Mouse (Mus musculus) kidney, adult 11 months (tissue): Measurements from ENCODE around the gene Dpp8.
A peak's percentile ranks its signal among the peaks of the same experiment; 100 is the strongest.
"Not testable (repeated sequence)": the region's sequence is repeated elsewhere in the genome, so short reads cannot be mapped to it uniquely, and the experiment has no call there.

Source experiments
- DNase-seq: peaks from one replicate; pipeline ENCODE4 v3.0.0; 2022

The Dpp8 gene

DNA sequence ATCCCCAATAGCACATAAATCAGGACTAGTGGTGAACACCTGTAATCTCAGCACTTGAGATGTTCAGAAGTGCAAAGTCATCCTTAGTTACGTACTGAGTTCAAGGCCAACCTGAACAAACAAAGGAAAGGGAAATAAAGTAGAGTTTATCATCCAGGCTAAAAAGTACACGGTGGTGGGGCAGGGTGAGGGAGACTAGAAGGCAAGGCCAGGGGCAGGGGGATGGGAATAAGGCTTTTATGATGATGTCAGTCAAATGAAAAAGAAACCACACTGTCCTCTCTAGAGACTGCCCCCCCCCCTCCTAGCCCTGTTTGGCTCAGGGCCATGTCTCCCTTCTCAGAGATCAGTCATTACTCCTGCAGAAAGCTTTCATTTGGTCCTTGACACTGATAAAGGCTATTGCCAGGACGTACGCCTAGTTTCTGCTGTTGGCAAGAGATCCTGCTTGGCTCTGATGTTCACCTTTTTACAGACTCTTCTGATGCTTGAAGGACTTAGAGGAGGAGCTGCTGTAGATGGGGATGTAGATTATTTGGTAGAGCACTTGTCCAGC, 9.6 kb upstream of the Dpp8 start:
- no peak for DNase-seq

DNA sequence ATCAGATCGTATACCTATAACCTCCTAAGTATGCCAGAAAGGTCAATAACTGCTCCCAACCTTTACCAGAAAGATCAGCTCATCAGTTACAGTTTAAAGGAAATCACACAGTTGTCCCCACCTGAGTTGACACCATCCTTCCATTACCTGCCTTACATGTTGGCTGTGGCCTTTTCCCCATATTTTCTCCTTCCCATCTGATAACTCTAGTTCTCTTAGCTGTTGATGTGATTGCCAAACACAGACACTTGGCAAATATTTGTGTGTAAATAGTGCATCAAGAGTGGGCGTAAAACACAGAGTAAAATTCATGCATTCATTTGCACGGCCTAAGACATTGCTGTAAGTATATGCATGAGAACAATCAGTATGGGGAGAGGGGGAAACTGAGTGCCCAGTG, 8.8 kb upstream of the Dpp8 start:
- DNase-seq, result no peak

DNA sequence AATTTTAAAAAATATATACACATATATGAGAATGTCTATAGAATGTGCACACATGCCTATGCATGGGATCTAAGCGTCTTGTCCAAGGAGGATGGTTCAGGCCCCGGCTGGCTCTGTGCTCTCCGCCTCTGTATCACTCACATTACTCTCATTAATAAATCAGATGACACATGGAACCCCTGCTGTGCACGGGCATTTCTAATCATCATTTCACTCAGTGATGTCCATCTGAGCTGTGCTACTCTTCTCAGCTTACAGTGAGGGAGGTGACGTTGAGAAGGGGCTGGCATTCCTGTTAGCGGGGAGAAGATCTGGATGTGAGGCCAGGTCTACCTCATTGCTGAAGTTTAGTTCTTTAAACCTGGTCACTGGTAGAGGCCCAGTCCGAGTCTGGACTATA, 5.0 kb upstream of the Dpp8 start:
- no peak for DNase-seq

DNA sequence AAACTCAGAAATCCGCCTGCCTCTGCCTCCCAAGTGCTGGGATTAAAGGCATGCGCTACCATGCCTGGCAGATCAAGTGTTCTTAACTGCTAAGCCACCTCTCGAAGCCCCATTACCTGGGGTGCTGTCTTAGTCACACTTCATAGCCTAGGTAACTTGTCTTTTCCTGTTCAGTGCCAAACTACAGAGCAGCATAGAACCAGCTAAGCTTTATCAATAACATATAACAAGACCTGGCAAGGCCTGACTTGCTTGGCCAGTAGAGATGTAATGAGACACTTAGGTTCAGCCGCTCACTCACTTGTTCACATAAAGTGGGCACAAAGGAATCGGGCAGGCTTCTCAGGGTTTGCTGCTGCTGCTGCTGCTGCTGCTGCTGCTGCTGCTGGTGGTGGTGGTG, 3.9 kb upstream of the Dpp8 start:
- no peak for DNase-seq

- DNase-seq, result not testable (repeated sequence)
Observed at GRCm38 (mm10) chr9:65031355-65031754, 859 bp upstream of the Dpp8 start.

- no peak for DNase-seq
Observed at GRCm38 (mm10) chr9:65031894-65032268, 333 bp upstream of the Dpp8 start.

- peak; percentile 40 for DNase-seq
Observed at GRCm38 (mm10) chr9:65036456-65036855, 4.2 kb downstream of the Dpp8 start.

GRCm38 (mm10) chr9:65036861-65037260, 4.6 kb downstream of the Dpp8 start:
- DNase-seq, result no peak

DNA sequence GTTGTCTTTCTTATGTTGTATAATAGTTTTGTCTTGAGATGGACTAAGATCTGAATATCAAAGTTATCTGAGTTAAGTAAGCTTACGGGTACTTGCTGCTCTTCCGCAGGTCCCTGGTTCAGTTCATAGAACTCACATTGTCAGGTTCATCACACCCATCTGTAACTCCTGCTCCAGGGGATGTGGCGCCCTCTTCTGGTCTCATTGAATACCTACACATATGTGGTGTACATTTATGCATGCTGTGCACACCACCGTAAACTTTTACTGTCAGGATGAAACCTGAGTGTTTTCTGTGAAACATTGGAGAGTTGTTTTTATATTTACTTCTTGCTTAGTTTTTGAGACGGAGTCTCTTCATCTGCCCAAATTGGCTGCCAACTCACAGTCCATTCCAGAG, 9.2 kb downstream of the Dpp8 start:
- DNase-seq, result no peak

- DNase-seq, result no peak
Observed at GRCm38 (mm10) chr9:65046993-65047392, 14.8 kb downstream of the Dpp8 start.

DNA sequence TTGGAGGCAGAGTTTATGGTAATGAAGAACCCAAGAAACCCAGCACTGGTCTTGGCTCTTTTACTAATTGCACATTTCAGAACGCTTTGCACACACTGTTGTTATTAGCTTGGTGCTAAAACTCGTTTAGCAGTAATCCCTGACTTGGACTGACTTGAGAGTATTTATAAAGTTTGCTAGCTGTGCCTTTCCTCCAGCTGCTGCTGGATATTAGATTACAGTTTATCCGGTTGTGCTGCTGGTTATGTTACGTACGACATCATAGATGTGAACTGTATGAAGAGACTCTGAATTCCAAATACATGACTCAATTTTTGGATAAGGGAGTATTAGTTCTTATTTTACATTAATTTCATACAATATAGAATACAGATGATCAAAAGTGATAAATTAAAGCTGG, 17.2 kb downstream of the Dpp8 start:
- DNase-seq, result no peak

GRCm38 (mm10) chr9:65050981-65051380, 18.8 kb downstream of the Dpp8 start:
- DNase-seq, result no peak

DNA sequence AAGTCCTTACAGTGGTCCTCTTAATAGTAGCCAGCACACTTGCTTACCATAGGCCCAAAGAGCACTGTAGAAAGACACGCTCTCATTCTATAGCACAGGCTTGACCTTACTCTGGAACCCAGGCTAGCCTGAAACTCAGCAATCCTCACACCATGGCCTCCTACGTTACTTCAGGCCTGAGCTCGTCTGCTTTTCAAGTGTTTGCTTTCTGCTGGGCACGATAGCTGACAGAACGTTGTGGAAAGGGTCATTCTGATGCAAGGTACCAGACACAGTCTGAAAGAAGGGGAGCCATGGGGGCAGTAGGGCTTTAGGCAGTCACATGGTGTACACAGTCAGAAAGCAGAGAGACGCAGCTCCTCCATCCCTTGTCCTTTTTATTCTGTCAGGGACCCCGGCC, 32.0 kb downstream of the Dpp8 start:
- no peak for DNase-seq

- no peak for DNase-seq
Observed at GRCm38 (mm10) chr9:65070587-65070986, 38.4 kb downstream of the Dpp8 start.

GRCm38 (mm10) chr9:65073555-65073954, 41.3 kb downstream of the Dpp8 start:
- no peak for DNase-seq

DNA sequence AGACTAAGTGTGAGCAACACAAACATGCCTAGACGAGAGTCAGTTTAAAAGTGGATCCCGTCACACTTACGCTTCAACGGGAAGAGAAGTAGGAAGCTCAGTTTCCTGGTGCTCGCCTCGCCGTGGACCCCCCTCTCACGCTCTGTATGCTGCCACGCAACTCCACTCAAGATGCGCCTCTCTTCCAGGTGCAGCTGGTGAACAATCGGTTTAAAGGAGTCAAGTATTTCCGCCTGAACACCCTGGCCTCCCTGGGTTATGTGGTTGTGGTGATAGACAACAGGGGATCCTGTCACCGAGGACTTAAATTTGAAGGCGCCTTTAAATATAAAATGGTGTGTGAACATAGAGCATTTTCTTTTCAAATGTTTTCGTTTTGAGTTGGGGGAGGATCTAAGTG, 42.0 kb downstream of the Dpp8 start:
- DNase-seq, result no peak

DNA sequence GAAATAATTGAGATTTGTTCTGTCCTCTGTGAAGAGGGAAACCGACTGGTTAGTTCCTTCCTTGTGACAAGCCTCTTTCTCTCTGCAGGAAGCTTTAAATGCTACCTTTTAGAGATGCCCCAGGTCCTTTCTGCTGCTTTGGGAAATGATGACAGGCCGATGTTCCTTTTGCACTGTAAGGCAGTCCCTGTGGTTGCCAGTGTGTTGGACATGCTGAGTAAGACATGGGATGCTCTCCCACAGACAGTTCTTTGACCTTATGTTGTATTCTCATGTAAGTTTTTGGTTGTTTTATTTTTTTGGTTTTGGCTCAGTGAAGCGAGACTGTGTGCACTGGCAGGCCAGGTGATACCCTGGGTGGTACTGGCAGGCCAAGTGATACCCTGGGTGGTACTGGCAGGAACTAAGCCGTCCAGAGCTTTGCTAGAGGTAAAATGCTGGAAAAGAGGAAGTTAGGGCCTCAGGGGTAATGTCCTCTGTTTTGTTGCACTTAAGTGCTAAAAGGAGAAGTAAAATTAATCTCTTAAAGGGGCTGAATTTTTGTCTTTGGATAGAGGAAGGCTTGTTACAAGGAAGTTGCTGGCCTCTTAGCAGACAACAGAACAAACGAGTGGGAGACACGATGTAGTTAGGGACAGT, 42.8 kb downstream of the Dpp8 start:
- no peak for DNase-seq

DNA sequence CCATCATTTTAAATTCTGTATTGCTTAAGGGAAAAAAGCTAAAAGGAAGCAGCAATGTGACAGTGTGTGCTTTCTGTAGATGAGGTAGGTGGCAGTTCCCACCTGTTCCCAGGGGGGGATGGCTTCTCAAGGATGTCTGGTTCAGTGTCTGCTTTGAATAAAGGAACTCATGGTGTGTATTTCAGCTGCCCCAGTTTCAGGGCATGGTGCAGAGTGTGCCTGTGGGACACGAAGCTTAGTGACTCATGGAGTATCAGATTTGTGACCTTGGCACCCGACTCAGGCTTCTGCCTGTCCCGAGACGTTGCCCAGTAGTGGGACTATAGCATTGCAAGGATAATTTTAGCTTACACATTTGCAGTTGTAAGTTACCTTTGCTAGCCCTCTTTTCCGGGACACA, 45.3 kb downstream of the Dpp8 start:
- no peak for DNase-seq

DNA sequence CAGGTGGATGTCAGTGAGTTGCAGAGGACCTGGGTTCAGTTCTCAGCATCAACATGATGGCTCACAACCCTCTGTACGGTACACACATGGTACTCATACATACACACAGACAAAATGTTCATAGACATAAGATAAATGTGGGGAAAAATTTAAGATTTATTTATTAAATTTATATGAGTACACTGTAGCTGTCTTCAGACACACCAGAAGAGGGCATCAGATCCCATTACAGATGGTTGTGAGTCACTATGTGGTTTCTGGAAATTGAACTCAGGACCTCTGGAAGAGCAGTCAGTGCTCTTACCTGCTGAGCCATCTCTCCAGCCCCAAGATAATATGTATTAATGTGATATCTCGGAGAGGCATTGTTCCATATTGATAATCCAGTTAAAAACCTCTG, 47.9 kb downstream of the Dpp8 start:
- not testable (repeated sequence) for DNase-seq

- DNase-seq, result no peak
Observed at GRCm38 (mm10) chr9:65083075-65083765, 51.0 kb downstream of the Dpp8 start.

DNA sequence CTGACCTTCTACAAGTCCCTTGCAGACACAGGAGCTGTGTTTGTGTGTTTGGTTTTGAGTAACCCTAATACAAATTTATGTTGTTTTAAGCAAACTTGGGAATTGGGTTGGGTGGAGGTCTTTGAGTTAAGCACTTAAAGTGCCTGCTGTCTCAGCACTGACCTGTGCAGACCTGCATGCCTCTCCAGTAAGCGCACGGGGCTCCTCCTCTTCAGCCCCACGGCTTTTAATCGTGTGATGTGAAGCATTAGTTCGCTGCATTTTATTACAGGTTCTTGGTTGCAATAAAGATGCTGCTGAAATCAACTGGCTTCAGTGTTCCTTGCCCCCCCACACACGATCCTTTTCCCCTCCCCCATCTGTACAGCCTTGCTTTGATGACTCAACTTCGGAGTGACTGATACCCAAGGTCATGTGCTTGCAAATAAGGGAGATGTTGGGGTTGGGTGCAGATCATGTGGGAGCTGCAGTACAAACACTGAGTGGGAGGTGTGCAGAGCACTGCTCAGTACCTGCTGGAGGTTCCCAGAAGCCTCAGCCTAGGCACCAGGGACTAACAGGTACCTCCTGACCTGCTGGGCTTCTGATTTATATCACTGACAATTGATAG, 52.1 kb downstream of the Dpp8 start:
- DNase-seq, result no peak

DNA sequence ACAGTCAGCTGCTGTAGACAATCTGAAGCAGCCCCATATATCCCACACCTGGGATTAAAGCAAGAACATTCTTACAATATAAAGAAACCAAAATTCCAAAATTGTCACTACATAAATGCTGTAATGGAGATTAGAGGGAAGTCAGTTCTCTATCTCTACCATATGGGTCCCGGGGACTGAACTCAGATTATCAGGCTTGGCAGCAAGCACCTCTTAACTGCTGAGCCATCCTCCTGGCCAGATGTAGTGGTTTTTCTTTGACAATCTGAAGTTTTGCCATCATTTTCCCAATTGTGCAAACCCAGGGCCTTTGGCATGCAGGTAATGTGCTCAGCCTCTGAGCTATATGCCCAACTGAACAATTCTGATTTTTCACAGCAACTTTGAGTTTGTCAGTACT, 53.1 kb downstream of the Dpp8 start:
- no peak for DNase-seq

- DNase-seq, result no peak
Observed at GRCm38 (mm10) chr9:65086801-65087200, 54.6 kb downstream of the Dpp8 start.

DNA sequence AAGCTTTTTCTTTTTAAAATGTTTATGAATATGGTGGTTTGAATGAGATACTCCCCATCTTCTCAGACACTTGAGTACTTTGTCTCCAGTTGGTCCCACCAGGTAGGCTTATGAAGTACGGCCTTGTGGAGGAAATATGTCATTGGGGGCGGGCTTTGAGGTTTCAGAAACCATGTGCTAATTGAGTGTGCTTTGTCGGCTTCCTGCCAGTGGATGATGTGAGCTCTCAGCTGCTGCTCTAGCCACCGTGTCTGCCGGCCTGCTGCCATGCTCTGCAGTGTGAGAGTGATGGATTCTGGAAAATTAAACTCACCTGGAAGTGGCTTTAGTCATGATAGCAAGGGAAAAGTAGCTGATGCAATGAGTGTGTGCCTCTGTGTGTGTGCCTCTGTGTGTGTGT, 55.3 kb downstream of the Dpp8 start:
- no peak for DNase-seq
